In genomic region chr4:21674042-21674441, GRCm38 (mm10) we compare ENCODE assay signal across 19 mouse cellular contexts. TPM values are rescaled to one million over a fixed set of nuclear protein-coding genes. Genes with fewer than 3 reads are reported as not detected.
DNase-seq lines count a peak whose midpoint lies in the region; ATAC-seq and TF ChIP-seq lines count a peak whose summit lies in the region.
"Had no signal": no experiment of that assay in that cellular context is flagged by ENCODE, and none has a peak within 500 bp of the region (broad histone marks: within the 10 kb centered on the region; RNA-seq: fewer than 3 reads in every experiment).

No protein-coding gene starts in this region.

- H3K4me1 ChIP-seq in megakaryocyte, embryonic 14.5 days, result peaks cover 18% of the 10 kb centered on the region
- H3K4me1 ChIP-seq in hindbrain, embryonic 13.5 days (replicated peaks), result peaks cover 17% of the 10 kb centered on the region

- peak overlapping the region; percentile 28 for H3K4me3 ChIP-seq in megakaryocyte, embryonic 14.5 days (replicated peaks)
- 0 out of 2 replicates have a peak overlapping the region, but pooled peaks have one; percentile 8 for H3K4me3 ChIP-seq in hindbrain, embryonic 13.5 days
- H3K4me3 ChIP-seq: erythroblast, embryonic 14.5 days; limb, embryonic 12.5 days had no signal

- no peak for TF ChIP-seq POLR2A in brain, embryonic 14.5 days (IDR thresholded peaks at IDR 0.05; ENCODE audit: borderline replicate concordance, extremely low read depth, insufficient read depth, insufficient read length, poor library complexity, severe bottlenecking)

- TF ChIP-seq CTCF in brain, embryonic 14.5 days (IDR thresholded peaks at IDR 0.05; ENCODE audit: borderline replicate concordance, extremely low read depth, insufficient read depth, insufficient read length), result no peak

- H3K9me3 ChIP-seq in megakaryocyte, embryonic 14.5 days, result peaks cover 11% of the 10 kb centered on the region; the same call in 1 of the 2 replicates
- no peaks in the 10 kb centered on the region for H3K9me3 ChIP-seq in hindbrain, embryonic 13.5 days
- H3K9me3 ChIP-seq: limb, embryonic 12.5 days had no signal

- no peak overlapping the region for H3K27ac ChIP-seq in hindbrain, embryonic 13.5 days
- H3K27ac ChIP-seq: kidney, postnatal 0 days; limb, embryonic 12.5 days; macrophage had no signal

- 2% methylated on average over 17 of the region's 17 CpGs for WGBS in hindbrain, embryonic 13.5 days

- H3K9ac ChIP-seq in hindbrain, embryonic 13.5 days, result no peak overlapping the region
- H3K9ac ChIP-seq: limb, embryonic 12.5 days had no signal

- no peaks in the 10 kb centered on the region for H3K36me3 ChIP-seq in megakaryocyte, embryonic 14.5 days (replicated peaks; ENCODE audit: low read length)
- H3K36me3 ChIP-seq in hindbrain, embryonic 13.5 days, result no peaks in the 10 kb centered on the region
- H3K36me3 ChIP-seq: limb, embryonic 12.5 days had no signal

- ATAC-seq in megakaryocyte, adult 5-6 weeks (ENCODE audit: poor library complexity, severe bottlenecking), result no peak
- ATAC-seq in hindbrain, embryonic 13.5 days (ENCODE audit: low FRiP score), result no peak; the same call in 1 of the 2 replicates

- H3K27me3 ChIP-seq in megakaryocyte, embryonic 14.5 days (replicated peaks), result peaks cover 60% of the 10 kb centered on the region
- peaks cover 89% of the 10 kb centered on the region for H3K27me3 ChIP-seq in hindbrain, embryonic 13.5 days

- DNase-seq in brain, embryonic 14.5 days (ENCODE audit: low read depth), result peak; percentile 57
- peak; percentile 22 for DNase-seq in retina, embryonic 14.5 days (ENCODE audit: low spot score)
- DNase-seq in MN1 (ENCODE audit: low spot score), result no peak
- no peak for DNase-seq in frontal cortex, postnatal 25 days (ENCODE audit: low spot score in 2 of 2)
- DNase-seq: adrenal gland, postnatal 10 days; gastrocnemius, postnatal 25 days; layer of hippocampus, adult 9-11 months had no signal

- H3K4me2 ChIP-seq in hindbrain, embryonic 13.5 days, result 0 out of 2 replicates have a peak overlapping the region, but pooled peaks have one; percentile 29
- H3K4me2 ChIP-seq: heart, embryonic 11.5 days; limb, embryonic 12.5 days had no signal

RNA-seq across cellular contexts. Expression of gene Prdm13, which starts 11.7 kb away (rescaled TPM):
- polyA plus RNA-seq in megakaryocyte, embryonic 14.5 days (2012; ENCODE audit: insufficient read depth, low replicate concordance), result not detected in 2 replicates
- not detected in 2 replicates for total RNA-seq in megakaryocyte, adult 5-6 weeks (2015)
- total RNA-seq in megakaryocyte, adult 5-6 weeks (2017), result not detected in 2 replicates
- 2.1 and 2.4 TPM in 2 replicates for polyA plus RNA-seq in brain, embryonic 14.5 days (2012; rRNA removed)
- polyA plus RNA-seq in hindbrain, embryonic 13.5 days (2015; fragmentation: Nextera tagmentation; extraction: Ambion mirVana), result 1.00 and 1.7 TPM in 2 replicates
- total RNA-seq: adrenal gland, postnatal 10 days; common myeloid progenitor, adult 5-6 weeks; gastrocnemius, postnatal 25 days; hematopoietic stem cell, adult 5-6 weeks; neutrophil, adult 5-6 weeks had no signal
- polyA plus RNA-seq: erythroblast, embryonic 14.5 days; heart, embryonic 11.5 days; kidney, postnatal 0 days; limb, embryonic 12.5 days; liver, embryonic 16.5 days; macrophage had no signal

RNA-seq across cellular contexts. Expression of gene Ccnc, which starts 53.5 kb away (rescaled TPM):
- 1.8 TPM in 1 of 2 replicates, not detected in the other for polyA plus RNA-seq in megakaryocyte, embryonic 14.5 days (2012; ENCODE audit: insufficient read depth, low replicate concordance)
- total RNA-seq in megakaryocyte, adult 5-6 weeks (2015), result 41.6 and 47.0 TPM in 2 replicates
- total RNA-seq in megakaryocyte, adult 5-6 weeks (2017), result 32.6 and 41.0 TPM in 2 replicates
- polyA plus RNA-seq in brain, embryonic 14.5 days (2012; rRNA removed), result 27.0 and 28.5 TPM in 2 replicates
- 71.0 and 71.8 TPM in 2 replicates for polyA plus RNA-seq in hindbrain, embryonic 13.5 days (2015; fragmentation: Nextera tagmentation; extraction: Ambion mirVana)

Comparison
In these comparisons a context has a peak if more than half of its experiments do, and no peak if none do; other contexts are left out.
1. DNase-seq: peak in brain, embryonic 14.5 days (single experiment) and retina, embryonic 14.5 days (single experiment); none in MN1 (single experiment) and frontal cortex, postnatal 25 days (0 of 2).